Mouse (Mus musculus): ENCODE measurements around the gene Itpr1. TPM values are rescaled to one million over a fixed set of nuclear protein-coding genes. Genes with fewer than 3 reads are reported as not detected.
A peak's percentile ranks its signal among the peaks of the same experiment; 100 is the strongest.

Itpr1 gene
- total and polyA plus RNA-seq, 2 experiments, result 6.9 to 55.0 TPM

DNA sequence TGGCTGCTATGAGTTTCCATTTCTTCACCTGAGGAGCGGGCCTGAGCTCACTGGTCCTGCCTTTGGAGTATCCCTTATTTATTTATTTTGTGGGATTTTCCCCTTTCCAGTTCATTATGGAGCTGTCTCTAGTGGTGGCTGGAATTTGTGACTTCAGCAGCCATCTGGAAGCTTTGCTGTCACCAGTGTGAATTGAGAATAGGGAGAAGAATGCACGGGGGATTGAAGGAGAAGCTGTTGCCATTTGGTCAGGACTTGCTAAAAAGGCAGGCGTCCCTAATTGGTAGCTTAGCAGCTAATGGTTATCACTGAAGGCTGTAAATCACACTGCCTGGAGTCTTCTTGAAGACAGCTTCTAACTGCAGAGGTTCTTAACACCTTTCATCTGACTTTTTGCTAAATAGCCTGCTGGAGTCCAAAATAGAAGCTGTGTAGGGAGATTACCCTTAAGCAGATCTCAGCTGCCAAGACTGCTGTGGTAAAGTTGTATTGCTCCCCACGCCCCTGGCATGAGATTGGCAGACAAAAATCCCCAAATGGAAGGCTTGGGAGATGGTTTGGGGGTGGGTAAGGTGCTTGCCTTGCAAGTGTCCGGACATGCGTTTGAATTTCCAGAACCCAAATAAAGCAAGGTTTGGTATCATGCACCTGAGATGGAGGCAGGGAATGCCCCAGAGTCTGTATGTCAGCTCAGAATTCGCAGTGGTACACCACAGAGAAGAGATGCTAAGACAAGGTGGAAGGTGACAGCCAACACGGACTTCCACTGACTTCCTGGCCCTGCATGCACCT, 96.7 kb downstream of the Itpr1 start:
- peaks cover 16% of the 10 kb centered on the region for H3K4me1 ChIP-seq (ENCODE audit: control insufficient read depth, insufficient read depth, low read length)
- peaks cover 36% of the 10 kb centered on the region for H3K79me2 ChIP-seq (ENCODE audit: control insufficient read depth, insufficient read depth, low read length)
- TF ChIP-seq POLR2A (IDR thresholded peaks at IDR 0.05; ENCODE audit: extremely low read depth, insufficient read depth, low read length) (no peak), CTCF (IDR thresholded peaks at IDR 0.05; ENCODE audit: low read depth, low read length) (no peak)
- WGBS, result 86% methylated on average over 8 of the region's 8 CpGs
- no peaks in the 10 kb centered on the region for H3K27me3 ChIP-seq (ENCODE audit: control insufficient read depth, insufficient read depth, low read length)
- H3K36me3 ChIP-seq (ENCODE audit: control insufficient read depth, insufficient read depth, low read length), result no peaks in the 10 kb centered on the region
- DNase-seq (ENCODE audit: extremely low read depth, low read depth, low spot score), result no peak
- no peak overlapping the region for H3K27ac ChIP-seq (replicated peaks; ENCODE audit: insufficient read depth, low read depth, low read length)
- H3K4me3 ChIP-seq (ENCODE audit: insufficient read depth, low read depth, low read length), result no peak overlapping the region
- no peak overlapping the region for H3K9ac ChIP-seq (ENCODE audit: low read depth, low read length)

DNA sequence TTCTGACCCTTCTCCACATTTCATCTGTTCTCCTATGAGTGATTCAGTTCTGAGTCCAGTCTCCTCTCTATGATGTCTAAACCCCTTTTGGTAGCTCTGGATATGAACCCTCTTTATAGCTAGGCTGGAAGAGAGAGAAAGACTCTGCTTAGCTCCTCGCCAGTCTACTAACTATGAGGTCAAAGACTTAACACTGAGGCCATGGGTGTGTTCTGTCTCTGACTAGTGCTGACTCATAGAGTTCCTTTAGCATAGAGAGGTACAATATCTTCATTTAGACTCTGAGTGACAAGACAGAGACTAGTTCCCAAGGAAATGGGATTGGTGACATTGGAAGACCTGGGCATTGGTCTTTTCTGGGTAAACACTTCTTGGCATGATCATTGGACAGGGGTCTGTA, 100.2 kb downstream of the Itpr1 start:
- Histone ChIP-seq H3K27me3 (ENCODE audit: control insufficient read depth, insufficient read depth, low read length) (no peaks in the 10 kb centered on the region), H3K4me3 (ENCODE audit: insufficient read depth, low read depth, low read length) (no peak overlapping the region), H3K27ac (replicated peaks; ENCODE audit: insufficient read depth, low read depth, low read length) (no peak overlapping the region), H3K79me2 (ENCODE audit: control insufficient read depth, insufficient read depth, low read length) (peaks cover 34% of the 10 kb centered on the region), H3K36me3 (ENCODE audit: control insufficient read depth, insufficient read depth, low read length) (no peaks in the 10 kb centered on the region), H3K9ac (ENCODE audit: low read depth, low read length) (no peak overlapping the region), H3K4me1 (ENCODE audit: control insufficient read depth, insufficient read depth, low read length) (peaks cover 30% of the 10 kb centered on the region)
- no peak for DNase-seq (ENCODE audit: extremely low read depth, low read depth, low spot score)
- no peak for TF ChIP-seq POLR2A (IDR thresholded peaks at IDR 0.05; ENCODE audit: extremely low read depth, insufficient read depth, low read length)
- no peak for TF ChIP-seq CTCF (IDR thresholded peaks at IDR 0.05; ENCODE audit: low read depth, low read length)
- WGBS, result 71% methylated on average over 1 of the region's 1 CpGs

DNA sequence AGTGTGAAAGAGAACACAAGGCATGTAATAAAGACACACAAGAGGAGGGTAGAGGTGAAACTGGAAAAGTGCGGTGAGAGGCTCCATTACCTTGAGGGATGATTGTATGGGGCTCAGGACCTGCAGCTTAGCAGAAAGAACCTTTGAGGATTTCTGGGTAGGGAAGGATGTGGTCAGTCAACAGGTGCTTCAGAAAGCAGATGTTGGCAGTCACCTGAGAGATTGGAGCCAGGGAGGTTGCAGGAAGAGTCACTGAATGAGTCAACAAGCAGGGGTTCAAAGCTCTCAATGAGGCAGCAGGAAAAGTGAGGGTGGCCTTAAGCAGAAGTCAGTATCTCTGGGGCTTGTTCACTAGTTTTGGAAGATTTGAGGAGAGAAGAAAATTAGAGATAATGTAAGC, 101.1 kb downstream of the Itpr1 start:
- Histone ChIP-seq H3K9ac (ENCODE audit: low read depth, low read length) (no peak overlapping the region), H3K4me1 (ENCODE audit: control insufficient read depth, insufficient read depth, low read length) (peaks cover 30% of the 10 kb centered on the region), H3K27ac (replicated peaks; ENCODE audit: insufficient read depth, low read depth, low read length) (no peak overlapping the region), H3K36me3 (ENCODE audit: control insufficient read depth, insufficient read depth, low read length) (no peaks in the 10 kb centered on the region), H3K27me3 (ENCODE audit: control insufficient read depth, insufficient read depth, low read length) (no peaks in the 10 kb centered on the region), H3K79me2 (ENCODE audit: control insufficient read depth, insufficient read depth, low read length) (peaks cover 31% of the 10 kb centered on the region), H3K4me3 (ENCODE audit: insufficient read depth, low read depth, low read length) (no peak overlapping the region)
- 97% methylated on average over 1 of the region's 1 CpGs for WGBS
- no peak for TF ChIP-seq POLR2A (IDR thresholded peaks at IDR 0.05; ENCODE audit: extremely low read depth, insufficient read depth, low read length)
- no peak for TF ChIP-seq CTCF (IDR thresholded peaks at IDR 0.05; ENCODE audit: low read depth, low read length)
- peak; percentile 75 for DNase-seq (ENCODE audit: extremely low read depth, low read depth, low spot score)

DNA sequence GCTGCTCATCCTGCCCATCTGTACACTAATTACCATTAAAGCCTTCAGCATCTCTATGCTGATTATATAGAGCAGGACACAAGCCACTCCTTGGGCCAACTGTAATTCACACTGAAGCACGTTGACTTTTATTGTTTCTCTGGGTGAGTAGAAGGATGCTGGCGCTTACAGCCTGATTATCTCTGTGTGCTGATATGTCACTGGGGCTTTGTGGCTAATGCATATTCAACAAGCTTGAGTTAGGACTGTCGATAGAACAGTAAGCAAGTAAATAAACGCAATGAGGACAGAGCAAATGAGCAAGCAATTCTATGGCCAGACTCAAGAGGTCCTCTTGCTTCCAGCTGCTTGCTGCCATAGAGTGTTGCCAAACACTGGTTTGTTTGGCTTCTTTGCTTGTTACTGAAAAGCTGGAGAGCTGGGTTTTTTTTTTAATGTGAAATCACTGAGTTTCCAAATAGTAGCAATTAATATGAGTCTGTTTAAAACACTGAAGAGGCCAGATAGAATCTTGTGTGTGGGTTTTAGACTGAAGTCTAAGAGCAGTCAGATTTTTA, 103.5 kb downstream of the Itpr1 start:
- Histone ChIP-seq H3K27me3 (ENCODE audit: control insufficient read depth, insufficient read depth, low read length) (no peaks in the 10 kb centered on the region), H3K27ac (replicated peaks; ENCODE audit: insufficient read depth, low read depth, low read length) (peak overlapping the region; percentile 89), H3K4me3 (ENCODE audit: insufficient read depth, low read depth, low read length) (no peak overlapping the region), H3K36me3 (ENCODE audit: control insufficient read depth, insufficient read depth, low read length) (no peaks in the 10 kb centered on the region), H3K79me2 (ENCODE audit: control insufficient read depth, insufficient read depth, low read length) (peaks cover 21% of the 10 kb centered on the region), H3K4me1 (ENCODE audit: control insufficient read depth, insufficient read depth, low read length) (peaks cover 30% of the 10 kb centered on the region), H3K9ac (ENCODE audit: low read depth, low read length) (no peak overlapping the region)
- 32% methylated on average over 4 of the region's 4 CpGs for WGBS
- DNase-seq (ENCODE audit: extremely low read depth, low read depth, low spot score), result peak; percentile 87
- TF ChIP-seq POLR2A (IDR thresholded peaks at IDR 0.05; ENCODE audit: extremely low read depth, insufficient read depth, low read length) (no peak), CTCF (IDR thresholded peaks at IDR 0.05; ENCODE audit: low read depth, low read length) (peak; percentile 29; the same call in 1 of the 2 replicates)

DNA sequence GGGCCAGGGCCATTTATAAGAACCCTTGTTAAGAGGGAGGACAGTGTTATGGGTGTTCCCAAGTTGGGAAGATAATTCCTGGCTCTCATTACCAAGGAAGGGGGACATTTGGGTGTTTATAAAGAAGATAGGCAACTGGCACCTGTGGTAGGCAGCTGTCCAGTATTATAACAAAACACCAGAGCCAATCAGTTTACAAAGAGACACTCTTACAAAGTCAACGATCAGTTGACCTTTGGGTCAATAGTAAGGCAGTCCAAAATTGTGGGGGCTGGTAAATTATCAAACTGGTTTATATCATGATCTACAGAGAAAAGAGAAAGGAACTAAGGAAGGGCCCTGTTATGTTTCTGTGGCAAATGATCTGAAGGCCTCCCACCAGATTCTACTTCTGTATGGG, 104.1 kb downstream of the Itpr1 start:
- peak; percentile 94 for DNase-seq (ENCODE audit: extremely low read depth, low read depth, low spot score)
- Histone ChIP-seq H3K27me3 (ENCODE audit: control insufficient read depth, insufficient read depth, low read length) (no peaks in the 10 kb centered on the region), H3K36me3 (ENCODE audit: control insufficient read depth, insufficient read depth, low read length) (no peaks in the 10 kb centered on the region), H3K4me1 (ENCODE audit: control insufficient read depth, insufficient read depth, low read length) (peaks cover 30% of the 10 kb centered on the region), H3K27ac (replicated peaks; ENCODE audit: insufficient read depth, low read depth, low read length) (peak overlapping the region; percentile 89), H3K9ac (ENCODE audit: low read depth, low read length) (no peak overlapping the region), H3K4me3 (ENCODE audit: insufficient read depth, low read depth, low read length) (no peak overlapping the region), H3K79me2 (ENCODE audit: control insufficient read depth, insufficient read depth, low read length) (peaks cover 17% of the 10 kb centered on the region; the same call in 1 of the 2 replicates)
- 6% methylated on average over 1 of the region's 1 CpGs for whole genome bisulfite sequencing
- TF ChIP-seq CTCF (IDR thresholded peaks at IDR 0.05; ENCODE audit: low read depth, low read length), result no peak
- TF ChIP-seq POLR2A (IDR thresholded peaks at IDR 0.05; ENCODE audit: extremely low read depth, insufficient read depth, low read length), result no peak

- no peak overlapping the region for H3K27ac ChIP-seq (replicated peaks; ENCODE audit: insufficient read depth, low read depth, low read length)
- peaks cover 9% of the 10 kb centered on the region; the same call in 1 of the 2 replicates for H3K4me1 ChIP-seq (ENCODE audit: control insufficient read depth, insufficient read depth, low read length)
- H3K79me2 ChIP-seq (ENCODE audit: control insufficient read depth, insufficient read depth, low read length), result peaks cover 11% of the 10 kb centered on the region; the same call in 1 of the 2 replicates
- no peaks in the 10 kb centered on the region for H3K27me3 ChIP-seq (ENCODE audit: control insufficient read depth, insufficient read depth, low read length)
- H3K4me3 ChIP-seq (ENCODE audit: insufficient read depth, low read depth, low read length), result no peak overlapping the region
- DNase-seq (ENCODE audit: extremely low read depth, low read depth, low spot score), result no peak
- no peak for TF ChIP-seq POLR2A (IDR thresholded peaks at IDR 0.05; ENCODE audit: extremely low read depth, insufficient read depth, low read length)
- TF ChIP-seq CTCF (IDR thresholded peaks at IDR 0.05; ENCODE audit: low read depth, low read length), result no peak
- no peaks in the 10 kb centered on the region for H3K36me3 ChIP-seq (ENCODE audit: control insufficient read depth, insufficient read depth, low read length)
- WGBS, result 99% methylated on average over 2 of the region's 2 CpGs
- no peak overlapping the region for H3K9ac ChIP-seq (ENCODE audit: low read depth, low read length)
Observed at GRCm38 (mm10) chr6:108321653-108322052, 108.8 kb downstream of the Itpr1 start.
